Mouse (Mus musculus): Measurements from ENCODE around the gene Lrmda. TPM values are rescaled to one million over a fixed set of nuclear protein-coding genes. Genes with fewer than 3 reads are reported as not detected.

Gene Lrmda
- total RNA-seq, 2 experiments from 2014 or later: 0.66 to 0.97 TPM

DNA sequence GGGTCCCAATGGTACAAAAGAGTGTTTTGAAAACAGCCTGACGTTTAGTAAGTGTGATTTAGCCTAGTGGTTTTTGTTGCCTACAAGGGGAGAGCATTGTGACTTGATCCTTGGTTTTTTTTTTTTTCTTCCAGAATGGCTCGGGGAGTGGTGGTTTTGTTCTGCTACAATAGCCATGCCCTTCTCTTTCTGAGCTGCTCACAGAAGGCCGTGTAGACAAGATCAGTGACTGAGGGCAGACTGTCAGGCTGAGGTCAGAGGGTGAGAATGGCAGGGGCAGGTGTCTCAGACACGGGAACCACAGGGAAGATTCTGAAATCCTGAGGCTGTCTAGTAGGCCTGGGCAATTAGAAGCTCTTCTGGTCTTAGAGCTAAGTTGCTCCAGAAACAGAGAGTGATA lies 323.8 kb downstream of the Lrmda start:
- no peak for DNase-seq (ENCODE audit: low spot score in 2 of 2)
- intact Hi-C loops (cut with DNase I): no loop called here

DNA sequence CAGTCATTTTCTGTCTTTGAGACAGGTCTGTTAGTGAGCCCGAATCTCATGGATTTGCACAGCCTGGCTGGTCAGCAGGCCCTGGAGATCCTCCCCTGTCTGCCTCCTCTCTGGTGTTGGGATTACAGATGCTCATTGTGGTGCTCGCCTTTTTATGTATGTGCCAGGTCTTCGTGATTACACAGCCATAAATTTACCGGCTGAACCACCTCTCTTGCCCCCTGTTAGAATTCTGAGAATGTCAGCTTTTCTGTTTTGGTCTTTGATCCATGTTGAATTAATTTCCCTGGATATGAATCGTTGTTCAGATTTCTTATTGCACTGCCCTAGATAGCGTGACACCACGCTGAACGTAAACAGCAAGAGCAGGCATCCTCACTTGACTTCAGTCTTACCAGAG lies 325.7 kb downstream of the Lrmda start:
- no peak for DNase-seq (ENCODE audit: low spot score in 2 of 2)
- intact Hi-C loops (cut with DNase I): no loop called here

- no peak for DNase-seq (ENCODE audit: low spot score in 2 of 2)
- intact Hi-C loops (cut with DNase I): no loop called here
Measured at GRCm38 (mm10) chr14:22353626-22354025, 334.1 kb downstream of the Lrmda start.

DNA sequence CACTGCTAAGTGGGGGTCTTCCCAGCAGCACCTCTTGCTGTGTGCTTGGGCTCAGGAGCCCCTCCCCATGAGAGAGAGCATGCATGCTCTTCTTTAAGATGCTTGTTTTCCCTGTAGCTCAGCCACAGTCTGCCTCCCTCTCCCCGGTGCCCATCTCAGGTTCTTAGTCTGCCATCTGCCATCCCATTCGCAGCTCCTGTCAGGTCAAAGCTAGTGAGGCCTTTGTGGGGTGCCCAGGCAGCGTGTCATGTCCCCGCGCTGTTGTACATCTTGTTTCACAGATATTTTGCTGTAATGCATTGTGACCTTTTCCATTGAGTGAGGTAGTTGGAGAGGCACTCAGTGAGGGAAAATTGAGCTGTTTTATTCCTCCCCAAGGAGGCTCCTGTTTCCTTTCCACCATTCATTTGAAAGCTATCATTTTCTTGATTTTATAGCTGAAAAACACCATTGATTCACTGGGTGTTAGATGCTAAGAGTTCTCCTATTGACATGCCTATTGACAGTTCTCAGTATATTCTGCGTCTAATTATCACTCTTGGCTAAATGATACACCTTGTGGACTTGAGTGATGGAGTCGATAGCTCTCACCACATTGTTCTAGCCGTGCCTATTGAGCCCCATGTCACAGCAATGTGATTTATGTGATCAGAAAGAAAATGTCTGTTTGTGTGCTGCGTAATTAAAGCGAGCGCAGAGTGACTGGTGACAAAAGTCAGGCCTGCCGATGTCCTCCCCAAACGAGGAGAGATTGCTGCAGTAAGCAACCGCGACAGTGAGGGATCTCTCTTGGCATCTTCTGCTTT lies 335.5 kb downstream of the Lrmda start:
- intact Hi-C loops (cut with DNase I): no loop called here
- no peak for DNase-seq (ENCODE audit: low spot score in 2 of 2)

DNA sequence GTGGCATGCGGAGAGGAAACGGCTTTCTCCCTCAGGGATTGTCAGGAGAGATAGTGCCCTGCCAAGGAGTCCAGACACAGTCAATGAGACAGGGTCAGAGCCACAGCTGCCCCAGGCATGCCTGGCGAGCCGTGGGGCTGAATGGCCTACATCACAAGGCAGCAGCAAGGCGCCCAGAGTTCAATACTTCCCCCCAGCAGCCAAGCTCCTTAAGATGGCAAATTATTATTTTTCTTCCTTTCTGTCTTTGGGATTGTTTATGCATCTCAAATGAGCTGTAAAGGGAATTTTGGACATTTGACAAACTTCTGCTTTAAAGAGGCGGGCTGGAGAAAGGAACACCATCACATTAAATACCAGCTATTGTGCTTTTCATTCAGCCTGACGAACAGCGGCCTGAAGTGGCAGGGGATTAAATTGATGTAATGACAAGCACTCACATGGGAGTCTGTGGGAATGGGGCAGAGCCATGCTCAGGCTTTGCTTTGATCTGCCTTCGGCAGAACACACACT lies 338.5 kb downstream of the Lrmda start:
- DNase-seq (ENCODE audit: low spot score in 2 of 2): no peak
- intact Hi-C loops (cut with DNase I): no loop called here

DNA sequence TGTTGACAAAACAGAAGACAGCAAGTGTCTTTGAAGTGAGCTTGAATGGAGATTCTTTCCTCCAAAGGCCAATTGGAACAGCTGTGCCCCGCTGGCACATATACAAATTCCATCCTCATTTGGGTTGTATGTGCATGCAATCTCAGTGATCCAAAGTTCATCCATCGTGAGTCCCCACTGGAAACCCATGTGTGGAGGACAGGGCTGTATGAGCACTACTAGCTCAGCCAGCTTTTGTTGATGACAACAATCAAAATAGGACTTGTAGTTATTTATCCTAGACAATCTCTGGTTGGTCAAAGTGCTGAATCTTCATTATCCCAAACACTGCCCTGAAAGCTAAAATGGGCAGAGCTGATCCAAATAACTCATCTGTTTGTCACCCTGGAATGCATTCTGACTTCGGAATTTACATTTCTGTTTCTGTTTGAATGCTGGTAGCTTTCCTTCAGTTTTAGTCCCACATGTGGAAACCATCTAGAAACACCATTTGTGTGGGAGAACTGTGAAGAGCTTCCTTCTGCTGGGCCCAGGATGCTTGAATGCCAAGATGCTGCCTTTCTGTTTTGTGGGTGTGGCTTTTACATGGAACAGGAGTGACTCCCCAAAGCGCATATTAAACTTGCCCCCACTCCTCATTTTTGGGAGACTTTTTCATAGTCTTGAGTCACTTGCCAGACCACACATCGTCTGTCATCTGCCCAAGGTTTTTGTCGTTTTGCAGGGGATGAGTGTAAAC lies 344.7 kb downstream of the Lrmda start:
- intact Hi-C loops (cut with DNase I): no loop called here
- DNase-seq (ENCODE audit: low spot score in 2 of 2): peak; percentile 38 to 64

GRCm38 (mm10) chr14:22364771-22365355 lies 345.4 kb downstream of the Lrmda start:
- DNase-seq (ENCODE audit: low spot score in 2 of 2): peak in 1 of 2 experiments; percentile 19
- intact Hi-C loops (cut with DNase I): no loop called here

DNA sequence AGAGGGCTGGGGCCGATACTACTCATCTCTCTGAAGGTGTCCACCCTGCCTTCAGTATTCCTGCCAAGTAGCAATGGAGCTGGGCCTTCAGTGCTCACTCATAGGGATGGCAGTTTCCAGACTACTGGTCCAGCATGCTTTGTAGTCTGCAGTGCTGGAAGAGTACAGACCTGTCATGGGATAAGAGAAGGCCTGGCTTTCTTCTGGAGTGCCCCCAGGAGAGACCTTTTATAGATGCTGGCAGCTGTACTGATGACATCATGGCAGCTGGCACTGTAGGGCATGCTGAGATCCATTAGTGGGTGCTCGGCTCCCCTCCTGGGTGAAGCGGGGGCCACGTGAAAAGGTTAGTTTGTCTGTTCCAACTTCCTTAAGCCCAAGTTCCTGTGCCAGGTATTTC lies 348.1 kb downstream of the Lrmda start:
- intact Hi-C loops (cut with DNase I): no loop called here
- no peak for DNase-seq (ENCODE audit: low spot score in 2 of 2)

DNA sequence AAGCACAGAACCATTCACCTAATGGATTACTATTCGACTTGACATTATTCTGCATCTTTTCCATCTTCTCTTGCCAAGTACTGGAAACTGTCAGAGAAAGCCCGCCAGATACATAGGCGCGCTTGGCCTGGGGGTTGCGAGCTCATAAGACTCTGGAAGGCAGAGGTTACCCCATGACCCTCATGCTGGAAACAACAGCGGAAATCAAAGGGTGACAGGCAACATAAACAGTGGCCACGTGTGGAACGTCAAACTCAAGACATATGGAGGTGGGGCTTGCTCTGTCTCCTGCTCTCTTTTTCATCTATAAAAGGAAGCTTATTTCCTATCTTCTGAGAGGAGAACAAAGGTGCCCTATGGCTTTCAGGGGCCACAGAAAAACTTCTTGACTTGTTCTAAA lies 351.6 kb downstream of the Lrmda start:
- intact Hi-C loops (cut with DNase I): no loop called here
- no peak for DNase-seq (ENCODE audit: low spot score in 2 of 2)

GRCm38 (mm10) chr14:22372666-22373360 lies 353.3 kb downstream of the Lrmda start:
- peak in 1 of 2 experiments; percentile 7 for DNase-seq (ENCODE audit: low spot score in 2 of 2)
- intact Hi-C loops (cut with DNase I): no loop called here

- DNase-seq (ENCODE audit: low spot score in 2 of 2): no peak
- intact Hi-C loops (cut with DNase I): no loop called here
Measured at GRCm38 (mm10) chr14:22373361-22373745, 353.8 kb downstream of the Lrmda start.

DNA sequence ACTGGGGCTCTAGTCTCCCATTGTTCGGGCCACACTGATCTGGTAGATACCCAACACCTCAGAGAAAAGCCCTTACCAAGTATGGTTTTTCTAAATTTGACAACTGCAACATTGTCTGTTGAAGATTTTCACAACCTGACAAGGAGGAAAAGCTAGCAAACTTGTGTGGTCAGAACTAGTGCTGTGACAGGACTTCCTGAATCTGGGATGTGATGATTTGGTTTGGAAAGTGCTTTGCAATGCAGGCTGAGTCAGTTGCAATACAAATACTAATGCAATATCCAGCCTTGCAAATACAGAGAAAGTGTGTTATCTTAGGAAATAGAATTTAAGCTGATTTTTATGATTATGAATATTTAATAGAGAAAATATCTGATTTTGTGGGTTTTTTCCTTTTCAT lies 357.6 kb downstream of the Lrmda start:
- intact Hi-C loops (cut with DNase I): no loop called here
- no peak for DNase-seq (ENCODE audit: low spot score in 2 of 2)

DNA sequence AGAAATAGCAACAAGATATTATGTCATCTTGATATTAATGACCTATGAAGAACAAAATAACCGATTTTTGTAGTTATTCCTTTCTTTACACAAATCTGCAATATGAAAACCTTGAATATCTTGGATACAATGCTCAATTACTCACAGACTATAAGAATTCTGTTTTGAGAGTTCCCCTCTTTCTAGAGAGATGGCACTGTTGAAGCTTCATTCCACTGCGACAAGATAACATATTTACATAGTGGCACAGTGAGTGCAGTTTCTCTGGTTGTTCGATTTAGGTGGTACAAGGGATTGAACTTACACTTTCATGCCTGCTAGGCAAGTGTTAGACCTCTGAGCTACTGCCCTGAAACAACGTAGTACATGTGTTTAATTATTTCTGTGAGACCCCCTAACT lies 362.6 kb downstream of the Lrmda start:
- intact Hi-C loops (cut with DNase I): loop anchor here (5.0 to 10.0 kb wide), 2 partner anchors 195 to 433 kb away; no protein-coding TSS in a partner anchor
- no peak for DNase-seq (ENCODE audit: low spot score in 2 of 2)

DNA sequence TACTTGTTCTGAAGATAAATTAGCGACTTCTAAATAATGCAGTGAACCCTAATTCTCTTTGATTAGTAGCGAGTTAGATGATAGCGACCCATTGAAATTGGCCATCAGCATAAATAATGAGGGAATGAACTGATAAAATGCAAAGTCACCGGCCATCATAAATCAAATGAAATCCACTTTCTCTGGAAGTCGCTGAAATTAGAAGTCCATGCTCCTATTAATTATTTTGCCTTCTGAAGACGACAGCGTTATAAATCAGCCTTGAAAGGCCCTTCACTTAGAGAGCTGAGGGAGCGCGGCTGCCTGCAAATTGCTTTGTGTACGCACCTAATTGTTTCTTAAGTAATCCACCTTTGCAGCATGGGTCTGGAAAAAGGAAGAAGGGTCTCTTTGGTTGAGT lies 374.1 kb downstream of the Lrmda start:
- intact Hi-C loops (cut with DNase I): no loop called here
- DNase-seq (ENCODE audit: low spot score in 2 of 2): no peak

- intact Hi-C loops (cut with DNase I): no loop called here
- DNase-seq (ENCODE audit: low spot score in 2 of 2): no peak
Measured at GRCm38 (mm10) chr14:22402411-22402810, 382.9 kb downstream of the Lrmda start.

DNA sequence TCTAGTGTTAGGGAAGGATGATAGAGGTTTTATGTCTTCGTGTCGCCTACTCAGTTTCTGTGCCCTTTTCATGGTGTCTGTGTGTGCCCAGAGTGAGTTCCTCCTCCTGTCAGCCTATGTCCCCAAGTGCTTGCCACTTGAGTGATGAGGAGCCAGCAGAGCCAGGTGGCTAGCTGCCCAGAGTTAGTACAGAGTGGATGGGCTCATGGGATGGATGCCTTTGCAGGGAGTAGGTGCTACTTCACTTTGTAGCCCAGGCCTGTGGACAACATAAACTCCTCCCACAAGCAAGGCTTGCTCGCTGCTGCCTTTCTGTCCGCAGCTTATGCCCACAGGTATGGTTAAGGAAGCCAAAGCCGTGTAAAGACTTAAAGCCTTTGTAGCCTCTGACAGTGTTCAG lies 387.1 kb downstream of the Lrmda start:
- intact Hi-C loops (cut with DNase I): no loop called here
- no peak for DNase-seq (ENCODE audit: low spot score in 2 of 2)

GRCm38 (mm10) chr14:22410826-22411225 lies 391.3 kb downstream of the Lrmda start:
- DNase-seq (ENCODE audit: low spot score in 2 of 2): no peak
- intact Hi-C loops (cut with DNase I): no loop called here

DNA sequence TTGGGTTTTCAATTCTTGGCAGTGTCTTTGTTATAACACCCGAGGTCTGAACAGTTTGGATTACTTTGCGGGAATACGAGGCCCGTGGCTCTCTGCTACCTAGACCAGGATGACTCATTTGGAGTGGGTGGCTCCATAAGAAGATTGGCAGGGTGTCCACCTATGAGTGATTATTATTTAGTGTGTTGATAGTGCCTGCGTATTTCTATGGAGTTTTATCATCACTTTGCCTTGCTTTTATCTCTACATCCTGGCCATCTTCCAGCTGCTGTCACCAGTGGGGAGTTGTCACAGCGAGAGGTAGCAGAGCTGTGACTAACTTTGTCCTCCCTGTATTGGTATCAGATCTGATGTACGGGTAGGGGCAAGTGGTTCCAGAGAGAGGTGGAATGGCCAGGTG lies 393.7 kb downstream of the Lrmda start:
- intact Hi-C loops (cut with DNase I): no loop called here
- no peak for DNase-seq (ENCODE audit: low spot score in 2 of 2)

DNA sequence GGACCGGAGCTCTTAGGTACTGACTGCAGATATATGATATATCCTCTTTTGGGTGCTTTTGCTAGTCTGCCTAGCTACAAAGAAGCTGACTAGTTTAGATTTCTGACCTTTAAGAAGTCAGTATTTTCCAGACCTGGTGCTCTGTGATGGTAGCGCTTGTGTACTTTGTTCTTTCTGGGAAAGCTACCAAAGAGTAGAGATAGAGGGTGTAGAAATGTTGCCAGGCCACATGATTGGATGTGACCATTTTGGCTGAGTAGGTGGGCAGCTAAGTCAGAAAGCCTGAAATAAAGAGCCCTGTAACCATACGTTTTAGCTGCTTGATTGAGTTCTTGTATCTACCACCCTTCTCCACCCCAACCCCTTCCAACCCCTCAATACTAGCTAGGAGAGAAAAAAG lies 398.2 kb downstream of the Lrmda start:
- no peak for DNase-seq (ENCODE audit: low spot score in 2 of 2)
- intact Hi-C loops (cut with DNase I): no loop called here

- DNase-seq (ENCODE audit: low spot score in 2 of 2): no peak
- intact Hi-C loops (cut with DNase I): no loop called here
Measured at GRCm38 (mm10) chr14:22421668-22422067, 402.2 kb downstream of the Lrmda start.
